Mouse (Mus musculus) adrenal gland (tissue): Measurements from ENCODE around the gene Cryab.

Experiments used
- intact Hi-C: fragments of 180-260 bp; cut with DNase I; formaldehyde crosslinking; loops from one replicate; pipeline ENCODE4 v1.15.1; 2025
- long read RNA-seq, 2 experiments: library from polyadenylated mRNA; unstranded; transcript quantifications; one replicate each; pipeline ENCODE4 v2.0.0; 2020; ENCODE audit warnings: borderline replicate concordance in 1 of 2; ENCODE audit not compliant: insufficient replicate concordance in 1 of 2

Gene Cryab
- long read RNA-seq, experiment 1, transcript Cryab-201 (3 exons, 946 nt): major isoform, 24 of 34 reads
- long read RNA-seq, experiment 1, transcript Cryab-205 (4 exons, 836 nt): minor isoform, 5 of 34 reads
- long read RNA-seq, experiment 1, partial matches to known transcripts: 0 of 34 reads
- long read RNA-seq, experiment 1, other reads (novel, unspliced or antisense): 4 of 34 reads
- long read RNA-seq, experiment 2, transcript Cryab-205 (4 exons, 836 nt): minor isoform, 6 of 57 reads
- long read RNA-seq, experiment 2, transcript Cryab-201 (3 exons, 946 nt): major isoform, 41 of 57 reads
- long read RNA-seq, experiment 2, partial matches to known transcripts: 1 of 57 reads
- long read RNA-seq, experiment 2, other reads (novel, unspliced or antisense): 3 of 57 reads

DNA sequence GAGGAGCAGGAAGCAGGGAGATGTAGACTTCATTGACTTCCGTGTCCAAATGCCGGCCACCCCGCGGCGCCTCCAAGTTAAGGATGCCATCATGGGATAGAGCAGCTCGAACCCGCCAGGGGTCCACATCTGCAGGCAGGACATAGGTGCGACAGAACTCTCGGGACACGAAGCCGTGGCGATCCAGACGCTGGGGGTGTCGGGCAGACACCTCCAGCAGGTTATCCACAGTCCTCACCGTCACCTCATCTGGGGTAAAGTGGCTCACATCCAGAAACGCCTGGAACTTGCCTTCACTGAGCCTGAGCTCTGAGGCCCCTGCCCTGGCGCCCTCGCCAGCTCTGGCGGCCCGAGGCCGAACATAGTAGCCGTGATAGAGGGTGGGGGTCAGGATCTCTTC lies at the start of gene Cryab:
Gene Cryab, plus strand, starts transcription at position 3 of the 400 bp plus-strand sequence.
- intact Hi-C loops: no loop called here

DNA sequence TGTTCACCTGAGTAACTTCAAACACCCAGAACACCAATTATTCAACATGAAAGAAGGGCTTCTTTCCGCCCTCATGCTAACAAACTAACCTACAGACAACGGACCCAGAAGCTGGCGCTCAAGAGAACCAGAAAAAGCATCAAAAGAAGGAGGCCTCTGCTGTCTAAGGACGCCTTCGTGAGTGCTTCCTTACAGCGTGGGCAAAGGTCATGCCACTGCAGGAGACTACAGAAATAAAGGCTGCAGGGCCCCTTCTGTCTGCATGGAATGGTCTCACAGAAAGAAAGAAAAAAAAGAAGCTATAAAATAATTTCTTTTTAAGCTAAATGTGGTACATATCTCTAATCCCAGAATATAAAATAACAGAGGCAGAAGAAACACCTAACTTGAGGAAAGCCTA lies 46.2 kb upstream of the Cryab start:
- intact Hi-C loops: loop anchor here (5.0 to 10.0 kb wide), 2 partner anchors 60 to 77 kb away; partner anchors contain the start of gene Fdxacb1

DNA sequence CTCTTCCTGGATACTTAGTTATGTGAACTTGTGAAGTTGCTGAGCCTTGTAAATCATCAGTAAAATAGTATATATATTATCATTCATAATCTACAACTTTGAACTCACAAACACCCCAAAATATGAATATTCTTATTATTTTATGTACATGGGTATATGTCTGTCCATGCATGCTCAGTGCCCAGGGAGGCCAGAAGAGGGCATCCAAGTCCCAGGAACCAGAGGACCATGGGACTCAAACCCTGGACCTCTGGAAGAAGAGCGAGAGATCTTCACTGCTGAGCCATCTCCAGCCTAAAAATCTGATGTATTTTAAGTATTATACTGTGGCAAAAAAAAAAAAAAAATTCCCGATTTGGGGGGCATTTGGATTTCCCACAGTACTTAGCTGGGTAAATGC lies 42.0 kb upstream of the Cryab start:
- intact Hi-C loops: loop anchor here (5.0 to 10.0 kb wide), 2 partner anchors 56 to 73 kb away; partner anchors contain the start of gene Fdxacb1

DNA sequence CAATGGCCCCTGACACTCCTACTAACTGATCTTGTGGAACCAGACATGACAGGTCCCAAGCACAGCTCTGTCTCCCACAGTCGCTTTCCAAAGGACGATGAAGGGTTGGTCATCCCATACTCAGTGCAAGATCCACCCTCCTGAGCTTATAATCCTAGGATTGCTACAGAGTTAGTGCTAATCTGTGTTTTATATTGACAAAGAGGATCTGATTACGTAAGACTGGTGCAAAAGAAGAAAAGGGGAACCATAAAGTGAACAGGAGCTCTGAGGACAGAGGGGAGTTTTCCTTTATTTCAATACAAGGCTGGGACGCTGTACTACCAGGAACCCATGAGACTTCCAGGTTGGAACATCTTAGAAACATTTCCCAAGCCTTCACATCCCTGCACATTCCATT lies 39.8 kb upstream of the Cryab start:
- intact Hi-C loops: no loop called here

DNA sequence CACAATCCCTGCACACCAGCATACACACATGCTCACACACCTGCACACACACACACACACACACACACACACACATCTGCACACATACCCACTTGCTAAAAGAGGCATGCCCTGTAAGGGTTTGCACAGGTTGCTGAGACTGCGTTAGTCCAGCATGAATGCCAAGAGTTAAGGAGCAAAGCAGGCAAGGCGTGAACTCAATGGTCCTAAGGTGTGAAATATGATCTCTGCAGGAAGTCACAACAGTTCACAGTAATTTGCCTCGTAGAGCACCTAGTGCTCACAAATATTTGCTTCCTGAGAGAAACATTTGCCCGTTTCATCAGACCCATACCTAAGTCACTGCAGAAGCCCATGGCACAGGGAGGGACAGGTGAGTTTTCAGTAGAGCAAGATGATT lies 36.9 kb upstream of the Cryab start:
- intact Hi-C loops: no loop called here

DNA sequence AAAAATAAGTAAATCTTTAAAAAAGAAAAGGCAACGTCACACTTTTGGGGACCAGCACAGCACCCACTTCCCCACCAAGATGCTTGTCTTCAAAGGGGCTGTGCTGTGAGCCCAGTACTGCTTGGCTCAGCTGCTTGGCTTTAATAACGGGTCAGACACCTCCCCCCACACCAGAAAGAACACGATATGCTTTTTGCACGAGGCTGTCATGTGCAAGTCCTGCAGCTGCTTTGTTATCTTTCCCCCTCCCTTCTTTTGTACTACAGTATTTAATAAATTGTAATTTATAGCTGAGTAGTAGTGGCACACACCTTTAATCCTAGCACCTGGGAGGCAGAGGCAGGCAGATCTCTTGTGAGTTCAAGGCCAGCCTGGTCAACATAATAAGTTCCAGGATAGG lies 32.2 kb upstream of the Cryab start:
- intact Hi-C loops: no loop called here

DNA sequence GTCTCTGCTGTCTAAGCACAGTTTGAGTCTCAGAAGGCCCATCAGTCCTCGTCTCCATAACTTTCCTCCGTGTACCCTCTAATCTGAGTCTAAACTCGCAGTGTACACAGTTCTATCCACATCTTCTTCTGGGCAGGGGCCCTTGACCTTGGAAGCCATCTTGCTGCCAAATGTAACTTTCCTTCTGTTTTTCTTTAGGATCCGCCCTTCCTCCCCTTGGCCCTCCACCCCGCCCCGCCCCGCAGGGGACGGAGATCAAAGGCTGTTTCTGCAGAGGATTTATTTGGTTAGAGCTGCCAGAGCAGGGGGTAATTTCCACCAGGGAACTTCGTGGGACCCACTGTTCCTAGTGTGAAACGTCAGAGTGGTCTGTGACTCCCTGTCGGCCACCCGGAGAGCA lies 30.1 kb upstream of the Cryab start:
- intact Hi-C loops: no loop called here

DNA sequence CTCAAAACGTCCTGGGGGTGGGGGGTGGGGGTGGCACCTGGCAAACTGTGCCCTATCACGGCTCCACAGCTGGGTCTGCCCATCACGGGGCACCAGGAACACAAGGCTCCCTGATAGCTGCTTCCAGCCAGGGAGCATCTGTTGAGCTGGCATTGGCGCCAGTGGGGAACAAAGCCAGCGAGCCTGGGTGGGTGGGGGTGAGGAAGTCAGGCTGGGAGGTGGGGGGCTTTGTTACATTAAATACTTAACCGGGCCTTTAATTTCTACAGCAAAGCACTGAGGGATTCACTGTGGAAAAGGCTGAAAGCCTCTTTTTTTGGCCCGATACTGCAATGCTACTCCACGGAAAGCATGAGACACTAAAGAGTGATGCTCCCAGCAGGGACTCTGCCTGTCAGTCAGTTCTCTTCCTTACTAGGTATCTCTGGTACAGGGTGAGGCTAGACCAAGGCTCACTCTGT lies 28.6 kb upstream of the Cryab start:
- intact Hi-C loops: no loop called here

DNA sequence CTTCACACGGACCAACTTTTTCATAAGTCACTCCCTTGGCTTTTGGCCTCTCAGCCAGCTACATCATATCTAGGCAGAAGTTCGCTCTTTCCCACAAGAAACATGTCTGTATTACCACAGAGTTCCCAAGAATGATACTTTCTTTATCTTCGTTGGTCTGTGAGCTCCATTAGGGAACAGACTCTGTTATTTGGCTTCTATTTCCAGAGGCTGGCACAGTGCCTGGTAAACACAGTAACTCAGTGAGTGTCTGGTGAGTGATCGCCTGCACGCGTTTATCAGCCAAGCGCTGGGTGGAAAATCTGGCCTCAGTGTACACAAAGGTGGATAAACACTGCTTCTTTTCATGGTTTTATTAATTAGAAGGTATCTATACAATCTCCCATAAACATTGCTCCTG lies 27.7 kb upstream of the Cryab start:
- intact Hi-C loops: no loop called here

DNA sequence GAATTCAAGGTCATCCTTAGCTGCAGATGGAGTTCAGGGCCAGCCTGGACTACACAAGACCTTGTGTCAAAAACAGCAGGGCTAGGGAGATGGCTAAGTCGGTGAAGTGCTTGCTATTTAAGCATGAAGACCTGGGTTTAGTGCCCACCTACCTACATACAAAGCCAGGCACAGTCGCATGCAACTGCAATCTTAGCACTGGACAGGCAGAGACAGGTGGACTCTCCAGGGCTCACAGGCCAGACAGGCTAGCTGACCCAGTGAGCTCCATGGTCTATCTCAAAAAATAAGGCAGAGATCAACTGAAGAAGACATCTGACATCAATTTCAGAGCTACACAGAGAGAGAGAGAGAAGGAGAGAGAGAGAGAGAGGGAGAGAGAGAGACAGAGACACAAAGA lies 27.0 kb upstream of the Cryab start:
- intact Hi-C loops: no loop called here

DNA sequence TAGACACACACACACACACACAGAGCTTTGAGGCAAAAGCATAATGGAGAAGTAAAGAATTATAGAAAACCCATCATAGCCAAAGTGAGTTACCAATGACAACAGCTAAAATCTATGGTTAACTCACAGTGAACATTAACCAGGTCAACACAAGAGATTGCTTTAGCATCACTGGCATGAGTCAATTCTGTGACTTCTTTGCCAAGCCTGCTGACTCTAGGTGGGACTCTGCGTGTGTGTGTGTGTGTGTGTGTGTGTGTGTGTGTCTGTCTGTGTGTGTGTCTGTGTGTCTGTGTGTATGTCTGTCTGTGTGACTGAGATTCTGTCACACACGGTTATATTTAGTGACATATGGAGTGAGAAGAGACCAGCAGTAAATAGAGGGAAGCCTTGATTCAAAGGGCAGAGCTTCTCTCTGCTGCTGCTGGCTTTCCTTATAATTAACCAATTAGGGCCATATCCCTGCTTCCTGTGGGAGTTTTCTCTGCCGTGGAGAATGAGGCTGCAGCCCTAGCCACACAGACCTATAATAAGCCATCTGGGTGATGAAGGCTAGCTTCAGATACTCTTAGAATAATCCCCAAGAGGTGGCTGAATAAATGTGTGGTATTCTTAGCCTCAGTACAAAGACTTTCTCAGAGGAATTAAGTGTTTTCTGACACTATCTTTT lies 26.3 kb upstream of the Cryab start:
- intact Hi-C loops: no loop called here

DNA sequence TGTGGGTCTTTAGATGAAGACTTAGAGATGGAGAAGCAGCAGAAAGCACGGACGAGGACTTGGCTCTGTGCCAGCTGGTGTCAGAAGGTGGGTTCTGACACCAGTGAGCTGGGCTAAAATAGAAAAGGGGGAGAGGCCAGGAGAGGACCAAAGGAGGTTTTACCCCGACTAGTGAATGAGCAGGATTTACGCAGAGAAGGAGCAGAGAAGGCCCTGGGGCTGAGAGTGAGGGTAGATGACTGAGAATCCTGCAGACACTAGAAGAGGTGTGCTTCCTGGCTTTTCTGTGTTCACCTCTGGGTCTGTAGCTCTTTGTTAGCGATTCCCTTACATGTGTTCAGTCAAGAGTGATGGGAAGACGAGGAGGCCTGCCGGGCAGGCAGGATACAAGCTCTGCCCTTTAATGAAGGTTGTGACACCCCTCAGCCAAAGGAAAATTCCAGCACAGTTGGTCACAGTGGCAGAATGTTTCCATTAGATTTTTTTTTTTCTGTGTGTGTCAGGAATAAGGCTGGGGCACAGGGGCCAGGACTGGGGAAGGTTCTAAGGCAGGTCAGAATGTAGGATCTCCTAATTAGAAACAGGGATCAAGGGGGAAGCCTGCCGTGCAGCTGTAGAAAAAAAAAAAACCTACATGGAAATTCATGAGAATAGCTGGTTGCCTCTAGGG lies 25.1 kb upstream of the Cryab start:
- intact Hi-C loops: no loop called here

DNA sequence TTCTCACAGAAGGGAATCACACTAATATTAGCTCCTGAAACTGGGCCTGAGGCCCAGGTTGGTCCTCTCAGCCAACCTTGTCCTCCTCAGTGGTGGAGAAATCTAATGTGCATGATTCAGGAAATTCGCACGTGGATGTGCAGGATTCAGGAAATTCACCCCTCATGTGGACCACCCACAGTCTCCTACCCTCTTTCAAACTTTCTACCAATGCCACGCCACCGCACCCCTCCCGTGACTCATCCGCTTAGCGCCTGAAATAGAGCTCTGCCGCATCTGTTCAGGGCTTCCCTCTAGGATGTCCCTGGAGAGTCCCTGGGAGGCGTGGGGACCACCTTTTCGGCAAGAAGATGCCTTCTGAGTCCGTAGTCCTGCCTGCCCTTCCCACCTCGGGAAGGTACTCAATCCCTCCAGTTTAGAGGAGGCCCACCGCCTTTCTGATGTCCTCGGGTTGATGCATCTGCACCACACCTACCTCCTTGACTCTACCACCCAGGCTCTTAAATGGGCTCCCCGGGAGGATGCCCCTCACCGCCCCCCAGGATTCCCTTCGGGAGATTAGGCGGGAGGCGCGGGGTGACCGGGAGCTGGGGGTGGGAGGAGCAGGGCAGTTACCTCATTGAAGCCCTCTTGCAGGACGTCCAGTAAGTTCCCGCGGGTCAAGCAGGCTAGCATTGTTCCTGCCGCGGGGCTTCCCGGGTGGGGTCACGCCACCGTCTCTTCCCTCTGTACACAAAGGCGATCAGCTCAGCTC lies 23.8 kb upstream of the Cryab start:
- intact Hi-C loops: no loop called here

DNA sequence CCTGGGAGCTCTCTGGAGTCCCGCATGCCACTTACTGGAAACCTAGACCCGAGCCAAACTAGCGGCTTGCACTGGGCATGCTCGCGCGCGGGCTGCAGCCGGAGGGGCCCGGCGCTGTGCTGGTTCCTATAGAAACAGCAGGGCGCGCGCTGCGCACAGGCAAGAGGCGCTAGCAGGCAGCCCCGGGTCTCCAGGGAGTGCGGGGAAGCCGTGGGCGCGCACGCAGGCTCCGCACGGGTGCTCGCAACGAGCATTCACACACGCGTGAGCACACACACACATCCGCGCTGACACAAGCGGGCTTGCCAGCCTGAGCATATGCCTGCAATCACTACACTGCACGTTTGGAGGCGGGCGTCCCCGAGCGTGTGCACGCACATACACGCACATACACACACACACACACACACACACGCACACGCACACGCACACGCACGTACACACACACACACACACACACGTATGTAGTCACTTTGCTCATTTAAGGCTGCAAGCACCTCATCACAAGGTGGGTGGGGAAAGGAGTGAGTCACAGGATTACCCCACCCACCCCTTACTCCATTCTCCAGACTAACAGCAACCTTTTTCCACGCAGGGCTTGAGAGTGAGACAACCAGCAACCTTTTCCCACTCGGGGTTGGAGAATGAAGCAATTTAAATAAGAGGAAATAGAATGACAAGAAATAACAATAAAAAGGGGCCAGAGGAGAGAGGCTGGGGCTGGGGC lies 23.0 kb upstream of the Cryab start:
- intact Hi-C loops: no loop called here

DNA sequence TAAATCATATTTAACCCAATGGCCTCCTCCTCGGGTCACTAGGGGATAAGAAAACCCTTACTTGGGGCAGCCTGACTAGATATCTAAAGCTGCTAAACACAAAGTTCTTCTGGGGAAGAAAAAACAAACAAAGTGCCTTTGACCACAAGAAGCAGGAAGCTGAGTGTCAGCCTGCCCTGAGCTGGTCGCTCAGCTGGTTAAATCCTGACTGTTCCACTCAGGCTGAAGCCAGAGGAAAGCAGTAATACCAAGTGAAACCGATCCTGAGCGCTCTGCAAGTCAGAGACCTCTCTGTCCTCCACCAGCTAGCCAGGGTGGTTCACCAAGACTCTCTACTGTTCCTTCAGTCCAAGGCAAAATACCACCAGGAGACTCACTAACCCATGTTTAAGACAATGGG lies 21.5 kb upstream of the Cryab start:
- intact Hi-C loops: no loop called here

DNA sequence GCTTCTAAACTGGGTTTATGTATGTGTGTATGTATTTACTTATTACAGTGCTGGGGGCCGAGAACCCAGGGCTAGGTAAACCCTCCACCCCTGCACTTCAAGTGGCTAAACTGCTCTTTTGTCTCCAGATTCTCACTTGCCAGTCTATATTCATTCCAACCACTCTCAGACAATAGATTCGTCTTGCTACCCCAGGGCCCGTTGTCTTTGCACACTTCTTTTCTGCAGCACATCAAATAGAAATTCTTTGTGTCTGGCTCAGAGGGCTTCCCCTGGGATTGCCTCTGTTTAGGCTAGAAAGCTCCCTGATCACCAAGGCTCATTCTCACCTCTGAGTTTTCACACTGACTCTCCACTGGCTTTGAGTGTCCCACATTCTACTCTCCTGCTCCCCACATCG lies 18.6 kb upstream of the Cryab start:
- intact Hi-C loops: no loop called here

DNA sequence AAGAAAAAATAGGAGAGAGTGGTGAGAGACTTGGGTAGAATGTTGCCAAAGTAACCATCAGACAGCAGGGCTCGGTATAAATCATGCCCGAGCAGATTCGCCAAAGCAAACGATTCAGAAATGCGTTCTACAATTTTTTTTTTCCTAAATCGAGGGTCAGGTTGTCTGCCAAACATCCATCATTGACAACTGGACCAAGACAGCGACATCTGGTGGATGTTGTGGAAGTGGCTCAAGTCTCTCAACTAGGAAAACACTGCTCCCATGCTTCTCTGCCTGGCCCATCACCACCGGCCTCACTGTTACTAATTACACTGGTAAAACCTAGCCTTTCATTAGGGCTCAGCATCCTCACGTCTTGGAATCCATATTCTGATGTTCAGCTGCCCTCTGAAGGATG lies 16.1 kb upstream of the Cryab start:
- intact Hi-C loops: no loop called here

DNA sequence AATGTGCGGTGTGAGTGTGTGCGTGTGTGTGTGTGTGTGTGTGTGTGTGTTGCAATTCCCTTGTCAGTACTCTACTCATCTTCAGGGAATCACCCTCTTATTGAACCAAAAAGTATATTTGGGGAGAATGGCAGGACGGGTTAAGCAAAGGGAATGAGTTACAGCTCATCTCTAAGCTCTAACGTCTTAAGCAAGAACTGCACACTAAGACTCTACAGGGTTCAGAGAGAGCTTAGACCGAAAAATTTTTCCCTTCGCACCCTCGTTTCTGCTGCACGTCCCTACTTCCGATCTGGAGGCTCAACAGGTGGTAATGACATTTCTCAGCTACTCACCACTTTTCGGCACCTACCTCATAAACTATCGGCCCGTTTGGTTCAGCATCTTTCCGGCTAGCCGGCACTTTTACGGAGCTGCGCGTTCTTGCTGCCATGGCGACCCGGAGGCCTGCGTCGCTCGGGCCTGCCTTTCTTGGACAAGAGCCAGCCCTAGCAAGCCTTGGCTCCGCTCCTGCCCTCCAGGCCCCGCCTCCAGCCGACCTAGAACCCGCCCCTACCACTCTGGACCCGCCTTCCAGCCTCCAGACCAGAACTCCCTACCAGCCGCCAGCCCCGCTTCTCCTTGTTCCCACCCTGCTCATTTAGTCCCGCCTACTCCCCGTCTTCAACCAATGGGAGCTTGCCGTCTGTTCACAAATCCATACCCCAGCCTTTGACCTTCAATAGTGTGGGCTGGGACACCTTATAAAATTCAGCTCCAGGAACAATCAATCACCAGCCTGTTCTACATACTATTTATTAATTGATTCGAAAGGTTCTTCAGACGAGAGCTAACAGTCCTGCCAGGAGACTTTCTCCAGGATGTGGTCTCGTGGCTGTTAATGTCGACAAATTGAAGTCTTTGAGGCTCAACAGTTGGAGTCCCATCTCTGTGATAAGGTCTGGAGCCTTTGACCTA lies 11.9 kb upstream of the Cryab start, which contains the start of gene Dixdc1:
Gene Dixdc1, minus strand, starts transcription at position 604 of the 957 bp plus-strand sequence.
- intact Hi-C loops: no loop called here
